Mouse (Mus musculus) right cerebral cortex, postnatal 36 days (tissue): ENCODE results near the gene Tuba8.

Experiments used
- DNase-seq, 2 experiments: peaks; one replicate each; pipeline ENCODE4 v3.0.0; 2022; ENCODE audit warnings: low spot score in 2 of 2, mixed read lengths in 1 of 2

The Tuba8 gene

DNA sequence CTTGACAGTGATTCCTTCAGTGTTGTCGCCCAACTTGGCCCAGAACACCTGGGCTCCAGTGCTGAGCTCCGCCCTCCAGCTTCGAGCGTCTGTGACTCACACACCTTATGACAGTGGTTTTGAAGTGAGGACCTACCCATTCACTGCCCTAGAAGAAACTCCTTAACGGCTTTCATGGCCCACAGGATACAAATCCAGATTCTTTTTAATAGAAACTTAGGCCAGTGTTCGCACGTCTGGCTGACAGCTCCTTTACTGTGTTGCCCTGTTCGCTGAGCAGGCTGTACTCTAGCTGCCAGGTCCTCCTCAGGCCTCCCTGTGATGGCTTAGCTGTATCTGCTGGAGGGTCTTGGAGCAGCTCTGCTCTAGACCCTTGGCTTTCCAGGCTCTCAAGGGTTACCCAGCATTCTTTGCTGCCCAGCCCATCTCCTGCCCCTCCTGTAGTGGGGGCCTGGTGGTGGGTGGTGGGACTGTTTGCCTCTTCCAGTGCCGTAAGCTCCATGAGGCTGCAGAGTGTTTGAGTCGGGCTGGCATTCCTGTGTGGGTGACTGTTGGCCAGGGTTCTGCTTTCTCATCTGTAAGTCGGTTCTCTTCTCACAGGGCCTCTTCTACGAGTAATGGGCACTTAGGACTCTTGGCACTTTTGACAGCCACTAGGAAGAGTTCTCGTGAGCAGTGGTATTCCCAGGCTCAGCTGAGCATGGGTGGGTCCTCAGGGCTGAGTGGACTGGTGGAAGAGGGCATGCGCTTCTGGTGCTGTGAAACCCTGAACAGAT is 15.4 kb upstream of the Tuba8 start:
- DNase-seq: no peak

DNA sequence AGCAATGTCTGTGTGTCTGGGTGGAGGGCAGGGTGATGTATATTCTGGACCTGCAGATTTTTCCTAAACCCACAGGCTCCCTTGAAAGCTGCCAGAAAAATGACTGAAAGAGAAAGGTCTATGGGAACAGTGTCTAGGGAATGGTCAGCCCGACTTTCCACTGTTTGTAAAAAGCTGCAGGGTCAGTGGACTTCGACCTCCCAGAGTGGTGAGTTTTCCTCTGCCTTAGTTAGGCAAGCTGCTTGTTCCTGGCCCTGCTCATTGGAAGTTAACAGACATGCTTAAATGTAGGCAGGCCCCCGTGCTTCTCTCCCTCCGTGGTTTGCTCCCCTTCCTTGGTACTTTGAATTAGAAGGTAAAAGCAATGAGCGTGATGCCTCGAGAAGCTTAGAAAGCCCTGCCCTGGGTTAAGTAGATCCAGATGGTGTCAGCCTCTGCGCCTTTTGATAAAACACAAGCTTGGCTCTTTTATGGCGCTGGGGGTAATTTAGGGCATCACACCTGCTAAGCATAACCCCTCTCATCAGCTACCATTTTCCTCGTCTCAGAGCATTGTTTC is 12.6 kb upstream of the Tuba8 start:
- no peak for DNase-seq

DNA sequence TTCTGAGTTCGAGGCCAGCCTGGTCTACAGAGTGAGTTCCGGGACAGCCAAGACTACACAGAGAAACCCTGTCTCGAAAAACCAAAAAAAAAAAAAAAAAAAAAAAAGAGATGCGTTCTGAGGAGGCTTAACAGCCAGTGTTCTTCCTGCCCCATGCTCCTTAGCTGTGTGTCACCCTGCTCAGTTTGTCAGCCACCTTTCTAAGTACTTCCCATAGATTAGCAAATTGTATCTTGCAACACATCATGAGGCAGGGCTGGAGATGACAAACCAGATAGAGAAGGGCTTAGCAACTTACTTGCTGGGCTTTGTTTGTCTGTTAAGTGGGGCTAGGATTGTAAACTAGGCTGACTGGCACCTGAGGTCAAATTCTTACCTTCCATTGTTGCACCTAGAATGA is 10.0 kb upstream of the Tuba8 start:
- DNase-seq: no peak

DNA sequence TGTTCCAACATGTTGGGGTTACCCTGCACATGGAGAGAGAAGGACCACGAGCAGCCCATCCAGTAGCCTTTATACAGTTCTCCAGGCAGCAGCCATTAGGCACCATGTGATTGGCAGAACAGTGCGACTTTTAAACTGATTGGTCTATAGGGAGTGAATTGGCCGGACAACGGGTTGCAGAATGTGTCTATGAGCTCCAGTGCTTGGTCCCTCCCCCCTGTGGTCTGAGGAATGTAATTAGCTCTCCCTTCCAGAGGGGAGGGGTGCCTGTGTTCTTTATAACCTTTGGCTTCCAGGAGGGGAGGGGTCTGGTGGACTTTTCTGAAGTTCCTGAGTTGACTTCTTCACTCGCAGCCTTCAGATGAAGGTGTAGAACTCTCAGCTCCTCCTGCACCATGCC is 8.5 kb upstream of the Tuba8 start:
- no peak for DNase-seq

DNA sequence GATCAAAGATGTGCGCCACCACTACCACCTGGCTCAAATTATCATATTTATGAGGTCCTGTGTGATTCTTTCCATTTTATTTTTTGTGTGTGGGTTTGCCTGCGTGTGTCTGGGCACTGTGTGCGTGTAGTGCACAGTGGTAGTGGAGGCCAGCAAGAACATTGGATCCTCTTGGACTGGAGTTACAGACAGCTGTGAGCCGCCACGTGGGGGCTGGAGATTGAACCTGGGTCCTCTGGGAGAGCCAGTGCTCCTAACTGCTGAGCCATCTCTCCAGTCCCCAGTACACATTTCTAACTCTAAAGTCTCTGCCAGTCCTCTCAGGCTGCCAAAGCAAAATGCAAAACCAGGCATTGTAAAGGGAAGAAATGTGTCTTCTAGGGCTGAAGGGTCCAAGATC is 4.0 kb upstream of the Tuba8 start:
- DNase-seq: no peak

DNA sequence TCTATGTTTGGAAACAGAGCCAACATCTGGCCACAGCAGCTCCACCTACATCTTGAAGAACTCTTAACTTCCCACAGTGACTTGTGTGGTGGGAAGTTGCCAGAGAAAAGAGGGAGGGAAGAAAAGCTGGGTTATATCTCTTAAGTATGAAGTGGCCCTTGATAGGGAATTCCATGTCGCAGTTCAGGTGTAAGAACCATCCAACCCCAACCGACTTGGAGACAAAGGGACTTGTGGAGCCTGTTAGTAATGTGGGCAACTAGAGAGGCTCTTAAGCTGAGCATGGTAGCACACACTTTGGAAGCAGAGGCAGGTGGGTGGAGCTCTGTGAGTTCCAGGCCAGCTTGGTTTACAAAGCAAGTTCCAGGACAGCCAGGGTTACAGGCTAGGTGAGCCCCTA is 912 bp upstream of the Tuba8 start:
- no peak for DNase-seq

DNA sequence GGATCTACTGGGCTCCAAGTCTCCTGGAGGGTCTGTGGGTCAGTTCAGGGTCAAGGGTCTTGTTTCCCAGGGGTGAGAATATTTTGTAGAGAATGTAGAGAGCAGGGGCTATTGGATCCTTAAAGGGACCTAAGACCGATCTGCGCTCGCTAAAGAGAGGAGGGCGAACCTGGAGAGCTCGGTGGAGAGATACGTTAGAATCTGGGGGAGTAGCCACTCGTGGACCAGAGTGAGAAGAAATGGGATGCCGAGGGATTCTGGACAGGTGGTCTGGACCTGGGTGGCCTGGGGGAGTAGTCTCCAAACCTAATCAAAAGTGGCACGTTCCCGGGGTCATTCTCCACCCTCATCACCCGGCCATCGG is 412 bp downstream of the Tuba8 start:
- no peak for DNase-seq

DNA sequence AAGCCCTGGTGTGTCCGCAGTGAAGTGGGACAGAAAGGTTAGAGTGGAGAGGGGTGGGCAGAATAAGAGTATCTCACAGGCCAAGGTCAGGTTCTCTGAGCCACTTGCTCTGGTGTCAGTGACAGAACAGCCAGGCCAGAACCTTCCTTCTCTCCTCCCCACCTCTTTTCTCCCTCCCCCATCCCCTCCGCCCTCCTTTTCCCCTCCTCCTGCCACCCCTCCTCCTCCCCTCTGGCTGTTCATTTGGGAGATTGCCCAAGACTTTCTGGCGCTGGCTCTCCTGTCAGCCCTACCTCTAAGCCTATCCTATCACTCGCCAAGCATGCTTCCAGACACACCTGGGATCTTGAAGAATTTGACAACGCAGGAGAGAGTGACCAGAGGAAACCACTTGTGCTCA is 1.2 kb downstream of the Tuba8 start:
- no peak for DNase-seq

DNA sequence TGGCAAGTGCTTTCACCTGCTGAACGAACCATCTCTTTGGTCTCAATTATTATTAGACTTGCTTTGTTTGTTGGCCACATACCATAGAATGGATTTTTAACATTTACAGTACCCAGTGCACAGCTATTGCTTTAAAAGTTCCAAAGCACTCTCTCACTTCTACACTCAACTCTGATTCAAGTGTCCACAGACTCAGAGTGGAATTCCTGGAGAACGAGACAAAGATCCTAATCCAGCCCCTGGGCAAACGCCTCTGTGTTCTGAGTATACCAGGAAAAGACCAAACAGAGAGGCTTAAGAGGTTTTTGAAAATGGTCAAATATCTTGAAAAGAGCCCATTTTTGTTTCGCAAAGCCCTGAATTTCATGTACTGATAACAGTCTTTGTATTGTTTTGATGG is 2.5 kb downstream of the Tuba8 start:
- no peak for DNase-seq

DNA sequence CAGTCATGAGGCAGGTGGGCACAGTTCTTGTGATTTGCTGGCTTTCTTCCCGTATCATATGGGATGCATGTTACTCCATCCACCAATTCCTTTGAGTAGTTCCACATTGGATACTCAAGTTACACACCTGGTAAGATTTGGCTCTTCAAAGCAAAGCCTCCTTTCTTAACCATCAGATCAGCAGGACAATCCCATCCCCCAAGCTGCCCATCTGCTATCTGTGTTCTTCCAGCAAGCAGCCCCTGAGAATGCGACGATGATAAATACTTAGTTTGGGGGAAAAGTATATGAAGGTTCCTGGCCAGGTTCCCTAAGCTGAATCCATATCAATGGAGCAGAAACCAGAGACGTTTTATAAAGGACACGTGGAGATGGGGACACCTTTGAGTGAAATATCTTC is 3.7 kb downstream of the Tuba8 start:
- no peak for DNase-seq

DNA sequence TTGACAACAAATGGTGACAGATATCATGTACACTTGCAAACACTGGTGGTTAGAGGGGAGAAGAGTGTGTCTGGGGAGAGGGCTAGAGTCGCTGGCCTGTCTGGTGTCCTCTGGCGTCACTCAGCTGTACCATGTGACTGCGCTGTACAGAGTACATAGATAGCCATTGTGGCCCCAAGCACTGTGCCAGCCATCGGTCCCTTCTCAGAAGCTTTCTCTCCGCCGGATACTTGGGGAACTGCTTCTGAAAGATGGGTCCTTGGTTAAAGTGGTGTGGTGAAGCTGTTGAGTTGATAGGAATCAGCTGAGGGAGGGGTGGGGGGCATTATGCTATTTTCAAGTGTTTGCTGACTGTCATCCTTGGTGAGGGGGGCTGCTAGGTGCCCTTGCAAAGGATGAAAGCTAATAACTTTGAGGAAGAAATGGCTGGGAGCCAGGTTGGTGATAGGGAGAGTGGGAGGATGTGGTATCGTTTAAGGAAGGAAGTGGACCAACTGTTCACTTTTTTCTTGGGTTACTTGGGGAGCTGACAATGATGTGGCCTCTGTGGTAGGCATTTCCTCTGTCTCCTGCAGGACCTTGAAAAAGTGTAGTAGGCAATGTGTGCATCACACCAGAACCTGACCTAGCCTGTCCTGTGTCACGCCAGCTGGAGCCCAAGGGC is 4.3 kb downstream of the Tuba8 start:
- DNase-seq: no peak

DNA sequence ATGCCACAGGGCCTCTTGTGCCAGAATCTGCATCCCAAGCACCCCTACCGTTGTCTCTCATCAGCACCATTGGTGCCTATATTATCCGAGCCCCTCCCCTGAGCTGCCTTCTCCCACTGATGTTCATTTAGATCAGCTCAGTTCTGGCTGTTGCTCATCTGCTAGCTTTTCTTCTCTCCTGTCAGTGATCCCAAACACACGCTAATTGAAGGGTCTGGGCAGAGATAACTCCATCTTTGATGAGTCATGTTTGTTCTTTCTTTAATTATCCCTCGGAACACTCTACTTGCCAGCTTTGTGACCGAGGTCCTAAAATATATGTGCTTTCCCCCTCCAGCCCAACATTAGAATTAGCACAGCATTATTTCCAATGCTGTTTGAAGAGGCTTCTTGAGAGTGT is 4.8 kb downstream of the Tuba8 start:
- DNase-seq: no peak

DNA sequence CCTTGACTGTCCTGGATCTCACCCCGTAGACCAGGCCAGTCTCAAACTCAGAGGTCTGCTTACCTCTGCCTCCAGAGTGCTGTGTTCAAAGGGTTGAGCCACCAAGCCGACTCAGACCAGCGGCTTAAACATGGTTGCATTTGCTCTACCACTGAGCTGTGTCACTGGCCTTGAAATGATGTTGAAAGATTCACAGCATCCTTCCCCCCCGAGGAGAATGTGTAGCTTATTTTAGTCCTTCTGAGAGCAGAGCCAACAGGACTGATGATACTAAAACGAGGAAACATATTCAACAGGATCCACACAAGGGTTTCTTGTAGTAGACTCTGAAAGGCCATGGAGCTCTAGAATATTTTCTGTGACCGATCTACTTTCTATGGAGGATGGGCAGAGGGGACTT is 5.4 kb downstream of the Tuba8 start:
- no peak for DNase-seq

DNA sequence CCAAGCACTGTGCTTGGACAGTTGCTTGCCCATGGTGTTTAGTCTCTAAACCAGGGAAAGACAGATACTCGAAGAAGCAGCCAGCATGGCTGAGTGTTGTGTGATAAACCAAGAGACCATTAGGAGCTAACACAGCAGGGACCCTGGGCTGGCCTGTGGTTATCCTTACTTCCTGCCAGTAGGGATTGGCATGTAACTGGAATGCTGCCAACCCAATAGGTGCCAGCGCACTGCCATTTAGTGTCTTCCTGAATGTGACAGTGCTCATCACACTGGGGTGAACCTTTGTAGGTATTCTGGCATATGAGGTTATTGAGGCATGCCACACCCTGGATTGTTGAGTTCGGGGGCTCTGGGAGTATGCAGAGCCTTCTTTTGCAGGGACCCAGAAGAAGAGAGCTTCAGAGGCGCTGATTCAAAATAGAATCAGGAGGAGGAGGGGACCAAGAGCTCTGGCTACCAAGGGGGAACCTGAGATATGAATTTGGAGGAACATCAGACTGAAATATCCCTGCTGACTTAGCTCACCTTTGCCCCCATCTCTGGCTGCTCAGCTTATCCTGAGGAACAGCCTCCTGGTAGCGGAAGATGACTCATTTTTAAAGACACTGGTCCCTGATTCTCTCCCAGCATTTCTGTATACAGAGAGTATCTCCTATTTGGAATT is 6.2 kb downstream of the Tuba8 start:
- no peak for DNase-seq

DNA sequence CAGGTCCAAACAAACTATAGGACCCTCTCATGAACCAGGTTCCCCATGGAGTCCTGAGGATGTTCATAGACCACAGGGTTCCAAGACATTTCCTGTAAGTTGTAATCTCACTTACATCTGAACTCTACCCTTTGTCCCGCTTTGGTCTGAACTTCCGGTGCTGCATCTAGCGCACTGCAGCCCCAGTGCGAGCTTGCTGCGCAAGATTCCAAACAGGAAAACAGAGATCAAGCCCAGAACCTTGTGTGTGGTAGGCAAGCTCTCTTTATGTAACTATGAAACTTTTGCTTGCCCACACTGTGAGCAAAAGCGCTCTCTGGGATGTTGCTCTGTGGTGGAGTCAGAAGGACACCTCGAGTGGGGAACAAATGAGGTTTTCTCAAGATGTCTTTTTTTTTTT is 7.5 kb downstream of the Tuba8 start:
- DNase-seq: no peak

DNA sequence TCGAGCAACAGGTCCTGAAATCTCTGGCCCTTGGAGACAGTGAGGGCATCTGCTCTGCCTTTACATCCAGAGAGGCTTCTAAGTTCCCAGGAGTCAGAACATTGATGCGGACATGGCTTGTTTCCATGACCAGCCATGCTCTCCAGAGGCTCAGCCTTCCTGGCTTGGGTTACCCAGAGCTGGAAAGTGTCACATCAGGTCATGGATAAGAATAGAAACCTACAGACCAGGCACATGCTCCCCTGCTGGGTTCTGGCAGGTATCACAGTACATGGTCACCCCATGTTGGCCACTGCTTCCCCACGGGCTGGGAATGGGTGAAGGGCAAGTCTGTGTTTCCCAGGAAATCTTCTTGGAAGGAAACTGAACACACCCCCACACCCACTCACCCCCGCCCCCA is 8.9 kb downstream of the Tuba8 start:
- no peak for DNase-seq

DNA sequence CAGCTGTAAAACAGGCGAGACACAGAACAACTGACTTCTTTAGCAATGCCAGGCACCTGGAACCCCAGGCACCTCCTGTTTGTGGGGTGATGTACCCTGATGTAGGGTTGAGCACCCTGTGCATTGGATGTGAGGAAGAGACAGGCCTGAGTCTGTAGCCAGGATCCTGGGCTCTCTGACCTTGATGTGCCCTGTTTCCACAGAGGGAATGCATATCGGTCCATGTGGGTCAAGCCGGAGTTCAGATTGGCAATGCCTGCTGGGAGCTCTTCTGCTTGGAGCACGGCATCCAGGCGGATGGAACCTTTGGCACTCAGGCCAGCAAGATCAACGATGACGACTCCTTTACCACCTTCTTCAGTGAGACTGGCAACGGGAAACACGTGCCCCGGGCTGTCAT is 9.7 kb downstream of the Tuba8 start:
- no peak for DNase-seq

DNA sequence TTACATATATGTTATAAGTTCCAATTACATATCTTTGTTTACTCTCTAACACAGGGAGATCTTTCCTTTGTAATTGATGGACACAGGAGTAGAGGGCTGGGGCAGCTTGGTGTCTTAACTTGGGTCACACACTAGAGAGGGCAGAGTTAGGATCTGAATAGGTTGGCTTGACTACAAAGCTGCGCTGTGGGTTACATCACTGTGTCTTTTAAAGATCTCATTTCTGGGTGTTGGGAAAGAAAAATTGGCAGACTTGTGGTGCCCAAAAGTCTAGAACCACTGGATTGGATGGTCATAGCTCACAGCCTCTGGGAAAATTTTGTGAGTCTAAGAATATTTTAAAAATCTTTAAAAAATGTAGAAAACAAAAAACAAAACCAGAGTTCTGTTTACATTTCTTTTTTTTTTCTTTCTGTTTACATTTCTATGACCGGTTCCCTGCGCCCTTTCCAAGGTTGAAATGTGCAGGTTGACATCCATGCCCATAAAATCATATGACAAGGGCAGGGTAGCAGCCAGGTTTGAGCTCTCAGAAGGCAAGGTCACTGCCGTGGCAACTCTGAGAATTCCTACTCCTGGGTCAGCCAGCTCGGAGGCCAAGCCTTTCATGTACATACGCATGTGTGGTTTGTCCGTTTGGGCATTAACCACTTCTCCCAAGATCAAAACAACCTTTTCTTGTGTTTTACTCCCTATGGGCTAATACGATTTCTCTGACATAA is 11.5 kb downstream of the Tuba8 start:
- no peak for DNase-seq

DNA sequence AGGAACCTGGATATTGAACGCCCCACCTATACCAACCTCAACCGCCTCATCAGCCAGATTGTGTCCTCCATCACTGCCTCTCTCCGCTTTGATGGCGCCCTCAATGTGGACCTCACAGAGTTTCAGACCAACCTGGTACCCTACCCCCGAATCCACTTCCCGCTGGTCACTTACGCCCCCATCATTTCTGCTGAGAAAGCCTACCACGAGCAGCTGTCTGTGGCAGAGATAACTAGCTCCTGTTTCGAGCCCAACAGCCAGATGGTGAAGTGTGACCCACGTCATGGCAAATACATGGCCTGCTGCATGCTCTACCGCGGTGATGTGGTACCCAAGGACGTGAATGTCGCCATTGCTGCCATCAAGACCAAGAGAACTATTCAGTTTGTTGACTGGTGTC is 12.5 kb downstream of the Tuba8 start:
- no peak for DNase-seq

DNA sequence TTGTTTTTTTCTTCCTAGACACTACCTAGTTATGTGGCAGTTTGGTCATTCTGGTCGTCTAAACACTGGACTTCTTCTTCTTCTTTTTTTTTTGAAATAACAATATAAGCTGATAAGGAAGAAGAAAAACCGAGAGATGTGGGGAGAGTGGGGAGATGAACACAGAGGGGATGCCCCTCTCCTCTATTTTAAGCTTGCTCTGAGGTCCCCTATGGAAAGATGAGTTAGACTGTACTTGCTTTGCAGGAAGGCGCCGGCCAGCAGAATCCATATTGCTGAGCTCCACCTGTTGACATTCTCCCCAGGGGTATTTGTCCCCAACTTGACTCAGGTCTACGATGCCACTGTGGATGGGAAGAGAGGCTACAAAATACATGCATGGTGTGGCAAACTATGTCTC is 13.6 kb downstream of the Tuba8 start:
- no peak for DNase-seq

DNA sequence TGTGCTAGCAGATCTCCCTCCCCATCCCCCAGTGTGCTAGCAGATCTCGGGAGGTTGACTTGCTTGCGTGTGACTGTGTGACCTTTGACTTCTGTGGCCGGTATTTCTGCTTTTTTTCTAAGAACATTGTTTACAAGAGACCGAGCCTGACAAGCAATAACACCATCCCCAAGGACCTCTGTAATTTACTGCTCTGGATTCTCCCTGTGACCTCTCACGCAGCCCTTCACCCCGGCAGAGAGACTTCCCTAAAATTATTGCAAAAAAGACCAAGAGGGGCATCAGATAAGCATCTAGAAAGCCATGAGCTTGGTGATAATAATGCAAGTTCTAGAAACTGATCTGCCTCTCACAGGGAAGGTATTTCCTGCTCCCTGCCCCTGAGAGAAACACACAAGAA is 14.5 kb downstream of the Tuba8 start:
- no peak for DNase-seq

DNA sequence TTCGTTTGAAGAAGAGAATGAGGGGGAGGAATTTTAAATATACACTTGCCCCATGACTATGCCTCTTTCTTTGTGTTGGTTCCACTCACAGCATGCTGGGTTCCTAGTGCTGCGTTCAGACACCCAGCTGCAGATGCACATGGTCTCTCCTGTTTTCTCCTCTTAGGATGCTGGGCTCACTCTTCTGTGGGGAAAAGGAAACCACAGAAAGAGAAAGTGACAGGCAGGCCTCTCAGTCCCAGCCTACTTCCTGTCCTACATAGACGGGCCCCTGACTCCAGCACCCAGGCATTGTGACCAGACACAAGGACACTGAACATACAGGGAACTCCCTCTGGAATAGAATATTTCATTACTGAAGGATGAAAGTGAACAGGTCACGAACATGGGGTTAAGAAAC is 15.5 kb downstream of the Tuba8 start:
- no peak for DNase-seq
